Mouse (Mus musculus): ENCODE results near the gene Gnb3.
"Not testable (repeated sequence)": the region's sequence is repeated elsewhere in the genome, so short reads cannot be mapped to it uniquely, and the experiment has no call there.

The Gnb3 gene

DNA sequence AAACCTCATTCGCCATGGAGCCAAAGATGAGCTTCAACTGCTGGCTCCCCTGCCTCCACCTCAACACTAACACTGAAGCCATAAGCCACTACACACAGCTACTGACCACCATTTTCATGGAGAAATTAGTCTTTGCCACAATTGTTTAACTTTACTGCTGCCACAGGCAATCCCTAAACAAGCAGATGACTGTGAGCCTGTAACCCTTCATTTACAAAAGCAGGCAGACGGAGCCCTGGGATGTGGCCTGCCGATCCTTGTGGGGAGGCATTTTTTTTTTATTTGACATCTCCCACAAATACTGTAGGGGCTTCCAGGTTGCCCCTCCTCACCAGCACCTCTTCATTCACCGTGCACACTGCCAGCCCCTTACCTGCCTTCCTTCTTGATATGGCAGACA is 23.5 kb downstream of the Gnb3 start:
- no peak for DNase-seq (ENCODE audit: low spot score)

DNA sequence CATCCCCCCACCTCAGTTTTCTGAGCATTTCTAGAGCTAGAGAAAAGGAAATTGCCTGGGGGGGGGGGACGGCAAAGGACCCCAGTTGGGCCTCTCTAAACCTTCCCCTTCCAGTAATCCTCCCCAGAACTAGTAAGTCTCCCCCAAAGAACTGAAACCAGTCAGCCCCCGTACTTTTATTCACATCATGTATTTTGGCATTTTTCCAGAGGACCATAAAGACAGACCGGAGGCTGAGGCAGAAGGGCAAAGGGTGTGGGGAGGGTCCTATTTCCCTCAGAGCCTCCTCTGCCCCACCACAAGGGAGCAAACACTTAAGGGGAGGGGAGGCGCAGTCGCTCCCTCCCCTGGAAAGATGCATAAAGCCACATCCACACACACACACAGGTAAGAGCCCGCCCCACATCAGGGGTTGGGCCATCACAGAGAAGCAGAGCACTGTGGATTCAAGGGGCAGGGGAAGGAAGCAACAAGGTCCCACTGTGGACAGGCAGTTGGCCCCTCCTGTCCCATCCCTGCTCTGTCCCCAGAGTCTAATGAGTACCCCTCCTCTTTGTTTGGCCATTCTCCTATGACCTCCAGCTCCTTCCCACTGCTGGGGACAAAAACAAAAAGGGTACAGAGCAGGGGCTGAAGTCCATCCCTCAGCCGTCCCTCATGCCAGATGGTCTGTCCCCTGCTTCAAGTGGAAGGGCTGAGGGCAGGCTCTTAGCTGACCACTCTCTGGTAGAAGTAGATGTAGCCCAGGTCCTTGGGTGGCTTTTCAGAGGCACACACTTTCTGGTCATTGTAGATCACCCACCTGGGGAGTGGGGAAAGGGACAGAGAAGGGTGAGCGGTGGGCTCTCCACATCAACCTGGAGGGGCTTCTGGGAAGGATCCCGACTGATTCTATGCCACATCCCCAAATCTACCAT is 25.0 kb downstream of the Gnb3 start:
- DNase-seq (ENCODE audit: low spot score): no peak

DNA sequence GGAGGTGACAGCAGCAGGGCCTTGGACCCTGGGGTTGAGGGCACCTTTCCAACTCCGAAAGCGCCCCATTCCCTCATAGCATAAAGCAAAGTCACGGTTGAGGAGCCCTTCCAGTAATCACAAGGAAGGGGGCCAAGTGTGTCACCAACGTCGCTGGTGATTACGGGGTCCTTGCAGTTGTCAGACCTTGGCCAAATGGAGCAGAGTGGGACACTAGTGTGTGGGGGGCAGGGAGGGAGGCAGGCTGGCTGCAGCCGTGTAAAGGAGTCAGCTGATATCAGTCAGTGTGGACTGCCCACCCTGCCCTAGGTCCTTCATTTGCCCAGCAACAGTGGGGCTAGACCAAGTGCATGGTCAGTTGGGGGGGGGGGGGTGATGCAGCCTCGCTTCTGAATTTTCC is 25.6 kb downstream of the Gnb3 start:
- no peak for DNase-seq (ENCODE audit: low spot score)

DNA sequence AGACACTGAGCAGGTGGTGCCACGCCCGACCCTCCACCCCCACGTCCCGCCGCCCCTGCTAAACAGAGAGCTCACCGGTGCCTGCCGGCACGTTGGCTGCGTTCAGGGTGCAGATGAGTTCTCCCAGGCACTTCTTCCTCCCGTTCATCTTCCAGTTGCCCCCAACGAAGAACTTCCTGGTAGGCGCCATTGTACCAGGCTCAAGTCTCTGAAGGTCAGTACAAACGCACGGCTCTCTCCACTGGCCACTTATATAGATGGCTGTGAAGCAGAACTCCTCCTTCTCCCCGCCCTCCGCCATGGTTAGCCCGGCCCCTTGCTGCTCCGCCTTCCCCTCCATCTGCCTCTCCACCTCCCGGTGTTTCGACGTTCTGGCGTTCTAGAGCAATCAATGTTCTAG is 26.1 kb downstream of the Gnb3 start, which contains the start of gene Tpi1:
Tpi1 (minus strand) TSS at position 364 of the 400 bp plus-strand sequence.
- DNase-seq (ENCODE audit: low spot score): peak; percentile 92

DNA sequence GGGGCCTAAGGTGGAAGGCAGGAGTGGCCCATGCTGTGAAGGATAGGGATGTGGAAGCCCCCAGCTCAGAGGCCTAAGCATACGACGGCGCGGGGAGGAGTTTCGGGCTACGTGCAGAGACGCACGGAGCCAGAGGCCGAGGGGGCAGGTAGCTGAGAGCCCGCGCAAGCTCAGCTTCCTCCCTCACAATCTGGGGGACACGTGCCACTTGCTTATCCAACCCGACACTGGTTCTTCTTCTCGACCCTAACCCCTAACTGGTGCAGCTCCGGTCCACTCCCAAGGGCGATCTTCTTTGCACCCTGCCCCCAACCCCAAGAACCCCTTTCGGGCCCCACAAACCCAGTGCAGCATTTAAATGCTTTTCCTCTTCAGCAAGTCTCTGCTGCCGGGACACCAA is 26.6 kb downstream of the Gnb3 start:
- DNase-seq (ENCODE audit: low spot score): peak; percentile 60

DNA sequence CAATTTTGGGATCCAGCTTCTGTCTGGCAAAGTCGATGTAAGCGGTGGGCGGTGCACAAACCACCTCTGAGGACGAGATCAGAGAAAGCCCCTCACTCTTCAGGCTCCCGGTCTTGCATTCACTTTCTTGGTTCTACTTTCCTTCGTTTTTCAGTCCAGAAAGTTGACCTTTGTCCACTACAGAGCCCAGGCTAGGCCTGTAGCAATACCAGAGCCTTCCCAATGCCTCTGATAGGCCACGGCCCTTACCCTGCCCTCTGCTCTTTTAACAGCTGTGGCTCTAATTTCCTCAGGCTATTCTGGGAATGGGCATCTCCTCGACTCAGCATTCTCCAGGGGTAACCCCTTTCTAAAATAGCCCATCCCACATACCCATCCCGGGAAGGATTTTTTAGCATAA is 27.2 kb downstream of the Gnb3 start:
- DNase-seq (ENCODE audit: low spot score): no peak

DNA sequence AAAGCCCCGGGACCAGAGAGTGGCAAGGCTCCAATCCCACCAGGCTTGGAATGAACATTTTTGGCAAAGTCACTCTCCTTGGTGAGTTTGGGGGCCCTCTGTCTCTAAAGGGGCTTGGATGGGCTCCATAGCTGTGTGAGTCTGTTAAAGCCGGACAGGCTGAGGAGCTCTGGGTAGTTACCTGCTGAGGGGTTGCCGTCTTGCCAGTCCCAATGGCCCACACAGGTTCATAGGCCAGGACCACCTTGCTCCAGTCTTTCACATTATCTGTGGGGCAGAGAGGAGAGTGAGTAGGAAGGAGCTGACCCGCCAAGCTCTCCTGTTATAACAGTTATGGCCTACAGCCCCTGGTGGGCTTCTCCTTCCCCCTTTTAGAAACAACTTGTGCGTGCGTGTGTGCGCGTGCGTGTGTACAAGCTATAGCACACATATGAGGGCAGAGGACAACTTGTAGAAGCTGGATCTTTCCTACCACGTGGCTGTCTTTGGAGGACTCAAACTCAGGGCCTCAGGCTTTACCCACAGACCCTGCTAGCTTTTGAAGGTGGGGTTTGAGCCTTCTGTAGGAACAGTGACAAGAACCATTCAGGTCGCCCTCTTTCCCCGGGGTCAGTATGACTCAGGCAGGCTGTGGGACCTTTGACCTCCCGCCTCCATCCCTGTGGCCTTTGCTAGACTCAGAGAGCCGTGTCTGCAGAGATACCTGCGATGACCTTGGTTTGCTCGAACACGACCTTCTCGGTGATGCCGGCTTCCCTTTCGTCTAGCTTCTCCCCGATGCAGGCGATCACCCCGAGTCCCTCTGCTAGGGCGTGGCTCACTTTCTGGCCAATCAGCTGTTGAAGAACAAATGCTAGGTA is 28.1 kb downstream of the Gnb3 start:
- DNase-seq (ENCODE audit: low spot score): no peak

DNA sequence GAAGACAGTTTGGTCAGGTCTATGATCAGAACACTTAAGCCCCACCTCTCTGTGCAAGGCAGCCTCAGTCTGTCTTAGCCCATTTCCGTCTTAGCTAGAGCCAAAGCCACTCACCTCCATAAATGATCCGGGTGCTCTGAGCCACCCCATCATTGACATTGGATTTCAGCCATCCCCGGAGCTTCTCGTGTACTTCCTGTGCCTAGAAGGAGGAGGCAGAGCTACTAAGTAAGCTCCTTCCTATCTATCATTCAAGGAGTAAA is 28.7 kb downstream of the Gnb3 start:
- DNase-seq (ENCODE audit: low spot score): no peak

DNA sequence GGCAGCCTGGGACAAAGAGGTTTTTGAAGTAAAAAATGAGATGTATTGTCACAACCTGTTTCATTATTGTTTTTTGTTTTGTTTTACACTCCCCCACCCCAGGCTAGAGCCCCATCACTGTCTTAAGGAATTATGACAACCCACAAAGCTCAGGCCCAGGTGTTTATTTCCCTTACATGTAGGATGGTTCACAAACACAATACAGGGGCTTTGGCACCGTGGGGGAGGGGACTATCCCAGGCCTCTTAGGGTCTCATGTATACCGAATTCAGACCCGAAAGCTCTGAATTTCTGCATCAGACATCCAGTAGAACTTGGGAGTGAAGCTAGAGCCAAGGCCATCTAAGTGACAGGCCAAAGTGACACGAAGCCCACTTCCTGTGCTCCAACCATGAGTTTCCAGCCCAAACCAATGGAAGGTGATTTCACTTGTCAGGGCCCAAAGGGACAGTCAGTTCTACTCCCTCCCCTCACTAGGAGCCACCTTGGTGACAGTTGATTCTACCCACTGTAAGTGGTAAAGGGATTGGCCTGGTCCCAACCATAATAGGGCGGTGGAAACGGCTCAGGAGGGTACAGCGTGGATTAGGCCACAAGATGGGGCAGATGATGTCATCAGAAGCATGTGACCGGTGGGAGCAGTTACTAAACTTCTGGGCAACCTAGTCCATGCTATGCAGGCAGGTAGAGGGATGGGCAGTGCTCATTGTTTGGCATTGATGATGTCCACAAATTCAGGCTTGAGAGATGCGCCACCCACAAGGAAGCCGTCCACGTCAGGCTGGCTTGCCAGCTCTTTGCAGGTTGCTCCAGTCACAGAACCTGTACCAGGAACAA is 29.3 kb downstream of the Gnb3 start:
- not testable (repeated sequence) for DNase-seq (ENCODE audit: low spot score)

DNA sequence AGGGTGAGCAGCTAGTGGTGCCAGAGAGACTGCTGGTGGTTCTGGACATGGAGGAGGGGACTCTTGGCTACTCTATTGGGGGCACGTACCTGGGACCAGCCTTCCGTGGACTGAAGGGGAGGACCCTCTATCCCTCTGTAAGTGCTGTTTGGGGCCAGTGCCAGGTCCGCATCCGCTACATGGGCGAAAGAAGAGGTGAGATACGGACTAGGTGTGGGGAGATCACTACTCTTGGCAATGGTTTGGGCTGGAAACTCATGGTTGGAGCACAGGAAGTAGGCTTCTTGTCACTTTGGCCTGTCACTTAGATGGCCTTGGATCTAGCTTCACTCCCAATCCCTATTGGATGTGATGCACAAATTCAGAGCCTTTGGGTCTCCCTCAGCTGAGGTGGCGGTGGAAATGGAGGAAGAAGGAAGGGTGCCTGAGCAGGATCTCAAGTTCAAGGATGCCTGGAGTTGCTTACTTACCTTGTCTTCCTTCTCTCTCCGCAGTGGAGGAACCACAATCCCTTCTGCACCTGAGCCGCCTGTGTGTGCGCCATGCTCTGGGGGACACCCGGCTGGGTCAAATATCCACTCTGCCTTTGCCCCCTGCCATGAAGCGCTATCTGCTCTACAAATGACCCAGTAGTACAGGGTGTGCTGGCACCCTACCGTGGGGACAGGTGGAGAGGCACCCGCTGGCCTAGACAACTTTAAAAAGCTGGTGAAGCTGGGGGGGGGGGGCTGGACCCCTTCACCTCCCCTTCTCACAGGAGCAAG is 30.1 kb downstream of the Gnb3 start:
- DNase-seq (ENCODE audit: low spot score): no peak

DNA sequence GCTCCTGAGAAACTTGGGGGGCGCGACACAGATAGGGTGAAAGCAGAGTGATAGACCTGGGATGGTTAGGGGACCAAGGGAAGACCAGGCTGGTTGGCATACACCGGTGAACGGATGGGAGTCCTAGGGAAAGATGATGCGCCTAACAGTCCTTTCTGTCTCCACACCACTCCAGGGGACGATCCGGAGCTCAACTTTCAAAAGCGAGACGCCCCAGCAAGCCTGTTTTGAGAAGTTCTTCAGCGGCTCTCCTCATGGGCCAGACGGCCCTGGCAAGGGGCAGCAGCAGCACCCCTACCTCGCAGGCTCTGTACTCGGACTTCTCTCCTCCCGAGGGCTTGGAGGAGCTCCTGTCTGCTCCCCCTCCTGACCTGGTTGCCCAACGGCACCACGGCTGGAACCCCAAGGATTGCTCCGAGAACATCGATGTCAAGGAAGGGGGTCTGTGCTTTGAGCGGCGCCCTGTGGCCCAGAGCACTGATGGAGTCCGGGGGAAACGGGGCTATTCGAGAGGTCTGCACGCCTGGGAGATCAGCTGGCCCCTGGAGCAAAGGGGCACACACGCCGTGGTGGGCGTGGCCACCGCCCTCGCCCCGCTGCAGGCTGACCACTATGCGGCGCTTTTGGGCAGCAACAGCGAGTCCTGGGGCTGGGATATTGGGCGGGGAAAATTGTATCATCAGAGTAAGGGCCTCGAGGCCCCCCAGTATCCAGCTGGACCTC is 30.9 kb downstream of the Gnb3 start:
- DNase-seq (ENCODE audit: low spot score): peak; percentile 91

DNA sequence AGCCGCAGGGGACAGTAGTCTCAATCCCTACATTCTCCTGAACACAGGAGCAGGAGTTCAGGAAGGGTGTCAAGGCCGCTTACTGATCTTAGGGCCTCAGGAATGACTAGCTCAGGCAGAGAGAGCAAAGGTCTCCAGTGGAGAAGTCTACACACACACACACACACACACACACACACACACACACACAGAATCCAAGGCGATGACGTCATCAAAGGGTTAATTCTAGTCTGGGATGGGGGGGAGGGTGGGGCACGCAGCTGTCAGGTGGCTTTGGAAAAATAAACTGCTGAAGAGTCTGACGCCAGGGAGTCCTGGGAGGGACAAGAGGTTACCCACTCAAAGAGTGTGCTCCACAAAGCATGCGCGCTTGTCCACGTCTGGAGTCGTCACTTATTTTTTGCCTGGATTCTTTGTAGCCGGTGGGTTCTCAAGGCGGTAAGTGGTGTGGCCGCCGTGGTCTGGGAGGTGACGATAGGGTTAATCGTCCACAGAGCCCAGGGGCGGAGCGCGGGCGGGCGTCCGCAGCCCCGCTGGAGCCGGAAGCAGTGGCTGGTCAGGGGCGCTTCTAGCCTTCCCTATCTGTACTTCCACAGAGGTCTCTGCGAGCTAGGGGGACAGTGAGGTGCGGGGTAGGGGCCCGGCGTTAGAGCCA is 31.6 kb downstream of the Gnb3 start, which contains the start of gene Spsb2:
Spsb2 (plus strand) TSS at position 304 of the 655 bp plus-strand sequence.
- peak; percentile 80 for DNase-seq (ENCODE audit: low spot score)

DNA sequence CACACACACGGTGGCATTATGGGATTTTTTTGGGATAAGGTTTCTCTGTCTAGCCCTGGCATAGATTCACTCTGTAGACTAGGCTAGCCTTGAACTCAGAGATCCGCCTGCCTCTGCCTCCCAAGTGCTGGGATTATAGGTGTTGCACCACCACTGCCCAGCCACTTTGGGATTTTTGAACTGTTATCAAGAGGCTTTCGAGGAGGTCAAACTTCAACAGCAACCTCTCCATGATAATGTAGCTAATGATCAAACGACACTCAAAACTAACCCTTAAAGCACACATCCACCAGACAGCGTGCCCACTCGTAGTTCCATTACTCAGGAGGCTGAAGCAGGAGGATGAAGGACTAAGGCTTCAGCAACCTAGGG is 32.1 kb downstream of the Gnb3 start:
- no peak for DNase-seq (ENCODE audit: low spot score)

DNA sequence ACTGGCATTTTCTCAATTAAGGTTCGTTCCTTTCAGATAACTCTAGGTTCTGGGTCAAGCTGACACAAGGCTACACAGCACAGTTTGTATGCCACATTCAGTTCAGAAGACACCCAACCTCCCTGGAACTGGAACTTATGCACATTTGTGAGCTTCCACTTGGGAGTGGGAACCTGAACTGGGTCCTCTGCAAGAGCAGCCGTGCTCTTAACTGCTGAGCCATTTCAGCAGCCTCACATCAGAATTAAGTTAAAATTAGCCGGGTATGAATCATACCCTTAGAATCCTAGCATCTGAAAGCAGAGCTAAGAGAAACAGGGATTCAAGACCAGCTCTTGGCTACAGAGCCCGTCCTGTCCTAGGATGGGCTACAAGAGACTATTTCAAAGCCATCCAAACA is 32.7 kb downstream of the Gnb3 start:
- no peak for DNase-seq (ENCODE audit: low spot score)

DNA sequence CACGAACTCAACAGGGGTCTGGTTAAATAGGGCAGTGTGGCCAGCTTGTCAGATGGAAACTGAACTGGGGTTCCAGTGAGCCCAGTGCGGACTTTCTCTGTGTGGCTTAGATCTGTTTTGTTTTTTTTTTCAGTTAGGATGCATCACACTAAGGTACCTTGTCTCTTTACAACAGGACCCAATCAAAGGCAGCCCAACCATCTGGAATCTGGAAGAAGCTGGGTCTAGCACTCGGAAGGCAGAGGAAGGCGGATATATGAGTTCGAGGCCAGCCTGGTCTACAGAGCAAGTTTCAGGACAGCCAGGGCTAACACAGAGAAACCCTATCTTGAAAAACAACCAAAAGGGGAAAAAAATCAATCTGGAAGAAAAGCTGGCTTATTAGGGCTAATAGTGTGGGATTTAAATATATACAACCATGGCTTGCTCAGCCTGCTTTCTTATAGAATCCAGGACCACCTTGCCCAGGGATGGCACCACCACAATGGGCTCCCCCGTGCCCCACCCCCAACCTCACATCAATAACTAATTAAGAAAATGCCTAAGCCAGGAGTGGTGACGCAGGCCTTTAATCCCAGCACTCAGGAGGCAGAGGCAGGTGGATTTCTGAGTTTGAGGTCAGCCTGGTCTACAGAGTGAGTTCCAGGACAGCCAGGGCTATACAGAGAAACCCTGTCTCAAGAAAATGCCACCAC is 33.5 kb downstream of the Gnb3 start:
- no peak for DNase-seq (ENCODE audit: low spot score)

DNA sequence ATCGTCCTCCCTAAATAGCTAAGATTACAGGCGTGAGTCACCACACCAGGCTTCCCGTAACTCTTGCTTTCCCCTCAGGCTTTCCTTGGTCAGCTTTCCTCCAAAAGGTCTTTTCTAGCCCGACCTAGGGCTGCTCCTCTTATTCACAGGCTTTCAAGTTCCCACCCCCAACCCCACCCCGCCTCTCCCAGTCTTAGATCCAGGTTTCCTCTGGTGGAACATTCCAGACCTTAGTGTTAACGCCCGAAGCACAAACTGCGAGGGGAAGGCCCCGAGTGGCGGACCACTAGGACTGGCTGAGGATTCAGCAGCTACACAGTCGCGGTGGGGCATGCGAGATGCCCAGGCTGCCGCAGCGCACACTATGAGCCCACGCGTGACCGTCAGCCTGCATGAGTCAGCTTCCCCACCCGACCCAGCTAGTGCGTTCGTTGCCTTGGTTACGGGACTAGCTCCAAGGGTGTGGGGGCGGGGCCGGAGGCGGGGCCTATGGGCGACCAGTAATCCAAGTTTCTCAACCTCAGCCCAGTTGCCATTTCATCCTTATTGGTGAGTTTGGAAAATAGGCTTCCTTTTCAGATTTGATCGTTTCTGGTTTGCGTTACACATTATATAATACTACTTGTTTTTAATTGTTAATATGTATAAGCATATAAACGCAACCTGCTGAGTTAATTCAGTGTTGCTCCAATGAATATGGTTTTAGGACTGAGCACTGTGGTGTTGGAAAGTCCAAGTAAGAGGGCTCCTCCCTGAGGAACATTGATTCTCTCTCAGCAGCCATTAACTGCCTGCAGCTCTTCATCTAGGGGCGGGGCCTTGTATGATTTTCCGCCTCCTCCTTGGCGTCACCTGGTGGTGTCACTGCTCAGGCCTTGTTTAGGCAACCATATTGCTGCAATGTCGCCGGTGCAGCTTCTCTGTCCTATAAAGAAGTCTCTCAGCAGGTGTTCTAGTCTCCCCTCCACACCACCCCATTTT is 34.4 kb downstream of the Gnb3 start:
- DNase-seq (ENCODE audit: low spot score): peak; percentile 94

DNA sequence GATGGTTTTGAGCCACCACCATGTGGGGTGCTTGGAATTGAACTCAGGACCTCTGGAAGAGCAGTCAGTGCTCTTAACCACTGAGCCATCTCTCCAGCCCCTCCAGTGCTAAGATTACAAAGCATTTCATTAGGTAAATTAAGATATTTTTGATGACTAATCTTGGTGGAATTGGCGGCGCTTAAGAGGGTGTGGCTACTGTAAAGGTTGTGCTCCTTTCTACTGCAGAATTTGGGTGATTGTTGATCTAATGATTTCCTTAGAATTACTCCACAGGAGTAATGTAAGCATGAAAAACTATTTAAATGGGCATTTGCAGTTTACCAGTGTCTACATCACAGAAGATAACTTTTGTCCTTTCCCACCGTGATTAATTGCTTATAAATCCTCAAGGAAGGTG is 35.7 kb downstream of the Gnb3 start:
- DNase-seq (ENCODE audit: low spot score): no peak

DNA sequence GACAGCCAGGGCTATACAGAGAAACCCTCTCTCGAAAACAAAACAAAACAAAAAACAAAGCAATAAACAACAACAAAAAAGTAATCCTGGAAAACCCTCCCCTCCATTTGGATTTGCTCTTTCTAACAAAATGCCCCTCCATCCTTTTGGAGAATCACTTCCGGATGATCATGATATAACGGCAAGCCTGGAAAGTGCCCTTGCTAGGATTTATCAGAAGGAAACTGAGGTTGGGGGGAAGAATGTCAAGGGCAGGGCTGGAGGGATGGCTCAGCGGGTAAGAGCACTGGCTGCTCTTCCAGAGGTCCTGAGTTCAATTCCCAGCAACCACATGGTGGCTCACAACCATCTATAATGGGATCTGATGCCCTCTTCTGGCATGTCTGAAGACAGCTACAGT is 36.4 kb downstream of the Gnb3 start:
- DNase-seq (ENCODE audit: low spot score): not testable (repeated sequence)

DNA sequence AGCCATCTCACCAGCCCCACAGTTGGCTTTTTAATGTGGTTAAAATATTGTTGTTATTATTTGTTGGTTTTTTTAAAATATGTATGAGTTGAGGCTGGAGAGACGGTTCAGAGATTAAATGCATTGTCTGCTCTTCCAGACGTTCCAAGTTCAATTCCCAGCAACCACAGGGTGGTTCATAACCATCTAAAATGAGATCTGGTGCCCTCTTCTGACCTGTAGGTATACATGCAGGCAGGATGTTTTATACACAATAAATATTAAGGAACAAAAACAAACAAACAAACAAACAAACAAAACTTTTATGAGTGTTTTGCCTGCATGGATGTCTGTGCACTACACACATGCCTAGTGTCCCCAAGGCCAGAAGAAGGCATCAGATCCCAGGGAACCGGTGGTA is 37.0 kb downstream of the Gnb3 start:
- DNase-seq (ENCODE audit: low spot score): no peak
